Mouse (Mus musculus) C3H10T1/2 (cell line): ENCODE data around the gene Rai14. TPM values are rescaled to one million over a fixed set of nuclear protein-coding genes. Genes with fewer than 3 reads are reported as not detected.

Experiments used
- polyA plus RNA-seq, 2 experiments: library from polyadenylated mRNA; unstranded; fragments of >200 nt; fragmentation: generic; extraction: Trizol; gene quantifications; one replicate each; pipeline ENCODE4 v1.2.1; 2012; ENCODE audit warnings: missing spikeins in 2 of 2

Rai14 gene
- 10 to 100 TPM in 1 of 2 experiments, 1 to 10 TPM in 1; 3.5 to 20.9 TPM for polyA plus RNA-seq

GRCm38 (mm10) chr15:10714409-10715138, at the start of gene Rai14:
TSS of gene Rai14 (minus strand) at chr15:10714624.

DNA sequence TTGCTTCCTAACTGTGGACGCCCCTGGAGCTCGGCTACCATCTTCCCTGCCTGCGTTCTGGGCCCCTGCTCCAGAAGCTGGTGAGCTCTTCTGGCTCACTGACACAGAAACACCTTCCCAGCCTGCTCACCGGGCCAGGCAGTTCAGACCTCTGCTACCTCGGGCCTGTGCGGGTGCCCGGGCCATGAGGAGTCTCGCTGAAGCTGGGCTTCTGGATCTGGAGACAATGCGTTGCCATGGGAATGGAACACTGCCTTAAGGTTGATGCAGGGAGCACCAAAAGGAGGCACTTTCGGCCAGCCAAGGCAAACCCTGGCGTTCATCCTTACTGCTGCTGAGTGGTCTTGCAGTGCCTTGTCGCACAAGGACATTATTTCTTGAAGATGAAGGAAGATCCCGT, 156.0 kb downstream of the Rai14 start, which contains the start of gene Ttc23l:
Gene Ttc23l (minus strand): TSS at position 204 of the 400 bp plus-strand sequence.

Other genes with a start within 250 kb of the Rai14 start
- 1 to 10 TPM; 2.3 to 5.5 TPM for gene Dnajc21, start 244.1 kb downstream of the Rai14 start, polyA plus RNA-seq
- gene Brix1, start 228.7 kb downstream of the Rai14 start, polyA plus RNA-seq = 1 to 10 TPM; 4.2 to 9.8 TPM
- gene Rad1, start 228.6 kb downstream of the Rai14 start, polyA plus RNA-seq = 10 to 100 TPM in 1 of 2 experiments, 1 to 10 TPM in 1; 5.3 to 16.3 TPM
- not detected for gene Ttc23l, start 156.0 kb downstream of the Rai14 start, polyA plus RNA-seq
- under 1 TPM in 1 of 2 experiments, not detected in 1; 0.02 TPM for gene C1qtnf3, start 237.7 kb upstream of the Rai14 start, polyA plus RNA-seq